In genomic region chr8:126839039-126839711, GRCm38 (mm10) we compare ENCODE assay signal across 8 mouse cellular contexts.
DNase-seq lines count a peak whose midpoint lies in the region; ATAC-seq and TF ChIP-seq lines count a peak whose summit lies in the region.

No protein-coding gene starts in this region.

- no peaks in the 10 kb centered on the region for H3K36me3 ChIP-seq in heart, embryonic 16.5 days (ENCODE audit: control insufficient read depth, insufficient read depth)
- no peaks in the 10 kb centered on the region for H3K36me3 ChIP-seq in midbrain, embryonic 11.5 days (ENCODE audit: control insufficient read depth, insufficient read depth, low read length)
- no peaks in the 10 kb centered on the region for H3K36me3 ChIP-seq in stomach, postnatal 0 days (ENCODE audit: control insufficient read depth, insufficient read depth, low read length)

- ATAC-seq in heart, embryonic 16.5 days (replicated peaks; ENCODE audit: extremely low read depth, insufficient read depth, low FRiP score), result no peak
- ATAC-seq in midbrain, embryonic 11.5 days (ENCODE audit: low FRiP score), result peak; percentile 92
- peak; percentile 25; the same call in 1 of the 2 replicates for ATAC-seq in stomach, postnatal 0 days (ENCODE audit: low FRiP score, low TSS enrichment)

- no peak for TF ChIP-seq EP300 in stomach, postnatal 0 days (optimal IDR thresholded peaks at IDR 0.05)

- peak overlapping the region; percentile 42 for H3K4me2 ChIP-seq in heart, embryonic 16.5 days (ENCODE audit: low read depth, low read length)
- peak overlapping the region; percentile 8; the same call in 1 of the 2 replicates for H3K4me2 ChIP-seq in midbrain, embryonic 11.5 days
- no peak overlapping the region; the same call in 1 of the 2 replicates for H3K4me2 ChIP-seq in stomach, postnatal 0 days (replicated peaks; ENCODE audit: low read depth)

- H3K27ac ChIP-seq in heart, embryonic 16.5 days (ENCODE audit: low read length), result peak overlapping the region; percentile 86
- H3K27ac ChIP-seq in midbrain, embryonic 11.5 days (ENCODE audit: low read depth, low read length), result peak overlapping the region; percentile 65
- H3K27ac ChIP-seq in stomach, postnatal 0 days (replicated peaks), result peak overlapping the region; percentile 88

- TF ChIP-seq CTCF in stomach, postnatal 0 days (IDR thresholded peaks at IDR 0.05; ENCODE audit: low read depth), result no peak

- 10% methylated on average over 8 of the region's 8 CpGs for WGBS in heart, embryonic 16.5 days
- 11% methylated on average over 8 of the region's 8 CpGs for WGBS in midbrain, embryonic 11.5 days
- WGBS in stomach, postnatal 0 days, result 8% methylated on average over 8 of the region's 8 CpGs

- peak overlapping the region; percentile 22 for H3K9ac ChIP-seq in heart, embryonic 16.5 days (ENCODE audit: low read length)
- H3K9ac ChIP-seq in midbrain, embryonic 11.5 days (ENCODE audit: low read length), result no peak overlapping the region; the same call in 1 of the 2 replicates
- H3K9ac ChIP-seq in stomach, postnatal 0 days (ENCODE audit: low read length), result 0 out of 2 replicates have a peak overlapping the region, but pooled peaks have one; percentile 19

- peak; percentile 16 for DNase-seq in thymus, postnatal 25 days
- no peak for DNase-seq in thymus, postnatal 36 days
- DNase-seq in embryo, embryonic 11.5 days (ENCODE audit: low read depth, low spot score), result peak; percentile 77
- DNase-seq in kidney, postnatal 14 days, result peak; percentile 85
- DNase-seq in midbrain, embryonic 11.5 days (ENCODE audit: low spot score, missing footprints), result peak; percentile 92
- no peak for DNase-seq in stomach, postnatal 0 days (ENCODE audit: low spot score)
- DNase-seq in right cerebral cortex, postnatal 25 days, result no peak

- H3K27me3 ChIP-seq in heart, embryonic 16.5 days (ENCODE audit: control insufficient read depth, insufficient read depth, low read length), result no peaks in the 10 kb centered on the region
- no peaks in the 10 kb centered on the region for H3K27me3 ChIP-seq in midbrain, embryonic 11.5 days (ENCODE audit: control insufficient read depth, insufficient read depth, low read length)
- H3K27me3 ChIP-seq in stomach, postnatal 0 days (ENCODE audit: control insufficient read depth, insufficient read depth, low read length), result no peaks in the 10 kb centered on the region

- peaks cover 48% of the 10 kb centered on the region for H3K4me1 ChIP-seq in heart, embryonic 16.5 days (ENCODE audit: control insufficient read depth, insufficient read depth, low read length)
- peaks cover 20% of the 10 kb centered on the region for H3K4me1 ChIP-seq in midbrain, embryonic 11.5 days (ENCODE audit: control insufficient read depth, insufficient read depth, low read length)
- H3K4me1 ChIP-seq in stomach, postnatal 0 days (replicated peaks; ENCODE audit: control insufficient read depth, insufficient read depth), result peaks cover 7% of the 10 kb centered on the region

- H3K9me3 ChIP-seq in heart, embryonic 16.5 days (replicated peaks; ENCODE audit: control insufficient read depth, low read length), result no peaks in the 10 kb centered on the region
- H3K9me3 ChIP-seq in midbrain, embryonic 11.5 days (ENCODE audit: control insufficient read depth, low read length), result no peaks in the 10 kb centered on the region
- no peaks in the 10 kb centered on the region for H3K9me3 ChIP-seq in stomach, postnatal 0 days (ENCODE audit: control insufficient read depth, low read length)

- H3K4me3 ChIP-seq in heart, embryonic 16.5 days (ENCODE audit: low read length), result 0 out of 2 replicates have a peak overlapping the region, but pooled peaks have one; percentile 2
- H3K4me3 ChIP-seq in midbrain, embryonic 11.5 days (ENCODE audit: low read depth, low read length), result no peak overlapping the region
- H3K4me3 ChIP-seq in stomach, postnatal 0 days (ENCODE audit: low read depth, low read length), result no peak overlapping the region

Comparison
In these comparisons a context has a peak if more than half of its experiments do, and no peak if none do; other contexts are left out.
1. DNase-seq: peak in thymus, postnatal 25 days (single experiment), embryo, embryonic 11.5 days (single experiment), kidney, postnatal 14 days (single experiment) and midbrain, embryonic 11.5 days (single experiment); none in thymus, postnatal 36 days (0 of 2), stomach, postnatal 0 days (single experiment) and right cerebral cortex, postnatal 25 days (single experiment).
2. Peak in every context shown above with its lines, with median percentiles within 50 percentile points of each other: H3K27ac ChIP-seq.